Mouse (Mus musculus) ES-Bruce4 (cell line): ENCODE data around the gene Rpe65.

Experiments
- CTCF ChIP-seq: IDR thresholded peaks from one replicate; pipeline ENCODE4 v1.8.1; 2011; ENCODE audit warnings: low read depth, low read length
- EP300 ChIP-seq: IDR thresholded peaks from 2 replicates; pipeline ENCODE4 v1.6.1; 2011; ENCODE audit warnings: low read depth, low read length; ENCODE audit not compliant: insufficient read depth

DNA sequence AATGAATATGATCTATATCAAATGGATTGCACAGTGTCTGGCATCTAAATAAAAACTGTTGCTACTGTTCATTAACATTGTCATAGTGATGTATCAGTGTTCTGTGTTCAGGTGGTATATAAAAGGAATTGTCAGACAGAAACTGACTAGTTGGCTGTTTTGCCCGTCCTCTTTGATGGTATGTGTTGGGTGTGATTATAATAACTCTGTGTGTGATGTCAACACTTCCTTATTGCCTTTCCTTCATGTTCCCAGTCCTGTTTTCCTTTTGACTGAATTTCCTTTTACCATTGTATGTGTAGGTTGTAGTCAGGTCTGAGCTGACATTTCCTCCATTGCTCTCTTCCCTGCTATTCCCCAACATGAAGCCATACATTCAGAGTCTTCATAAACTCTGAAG lies 22.1 kb downstream of the Rpe65 start:
- TF ChIP-seq EP300 (no peak), CTCF (no peak)
